Mouse (Mus musculus) small intestine, adult 2 months (tissue): Measurements from ENCODE around the gene Aanat.

Experiments used
- CTCF ChIP-seq: fragments of 200-500 bp; IDR thresholded peaks from 2 replicates; pipeline ENCODE4 v1.5.1; 2012; ENCODE audit warnings: low read depth, mild to moderate bottlenecking, control low read depth, inconsistent platforms, low read length, moderate library complexity, mixed read lengths; ENCODE audit not compliant: insufficient replicate concordance, insufficient read length; ENCODE audit errors: extremely low read depth
- POLR2A ChIP-seq: fragments of 200-500 bp; IDR thresholded peaks from 2 replicates; pipeline ENCODE4 v1.6.1; 2012; ENCODE audit warnings: low read depth, mild to moderate bottlenecking, control low read depth, inconsistent platforms, low read length, moderate library complexity

DNA sequence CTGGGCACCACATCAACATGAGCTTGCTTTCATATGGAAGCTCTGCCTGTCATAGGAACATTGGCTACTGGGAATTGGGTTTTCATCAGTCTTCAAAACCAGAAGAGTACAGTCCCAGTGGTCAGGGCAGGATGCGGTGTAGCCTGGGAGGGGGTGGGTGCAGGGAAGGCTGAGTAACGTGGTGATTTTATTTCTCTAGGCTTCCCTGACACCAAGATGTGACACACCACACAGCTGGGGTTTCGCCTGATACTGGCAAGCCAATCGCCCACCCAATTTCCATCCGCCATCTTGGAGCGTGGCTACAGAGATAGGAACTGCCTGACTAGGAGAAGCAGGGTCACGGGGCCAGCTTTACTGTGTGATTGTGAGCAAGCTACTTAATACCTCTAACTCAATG lies 32.4 kb downstream of the Aanat start:
- TF ChIP-seq POLR2A (no peak), CTCF (no peak)
